Mouse (Mus musculus): ENCODE data around the gene Creb5. TPM values are rescaled to one million over a fixed set of nuclear protein-coding genes. Genes with fewer than 3 reads are reported as not detected.

Gene Creb5
- polyA plus RNA-seq, 1 experiment from 2014 or later: 7.7 TPM

GRCm38 (mm10) chr6:53738206-53738605, 451.1 kb downstream of the Creb5 start:
- Histone ChIP-seq H3K36me3 (ENCODE audit: control insufficient read depth, insufficient read depth, low read length) (no peaks in the 10 kb centered on the region), H3K4me1 (ENCODE audit: control insufficient read depth, insufficient read depth, low read length) (no peaks in the 10 kb centered on the region), H3K9ac (replicated peaks; ENCODE audit: low read depth, low read length) (no peak overlapping the region), H3K27ac (ENCODE audit: low read depth, low read length) (no peak overlapping the region), H3K4me3 (ENCODE audit: low read depth, low read length) (no peak overlapping the region), H3K4me2 (ENCODE audit: low read depth, low read length) (no peak overlapping the region), H3K9me3 (ENCODE audit: control insufficient read depth, low read length) (no peaks in the 10 kb centered on the region), H3K27me3 (ENCODE audit: control insufficient read depth, insufficient read depth, low read length) (no peaks in the 10 kb centered on the region)
- ATAC-seq (ENCODE audit: low read depth): no peak

- Histone ChIP-seq H3K36me3 (ENCODE audit: control insufficient read depth, insufficient read depth, low read length) (no peaks in the 10 kb centered on the region), H3K4me2 (ENCODE audit: low read depth, low read length) (no peak overlapping the region), H3K4me1 (ENCODE audit: control insufficient read depth, insufficient read depth, low read length) (no peaks in the 10 kb centered on the region), H3K9me3 (ENCODE audit: control insufficient read depth, low read length) (no peaks in the 10 kb centered on the region), H3K27me3 (ENCODE audit: control insufficient read depth, insufficient read depth, low read length) (no peaks in the 10 kb centered on the region), H3K9ac (replicated peaks; ENCODE audit: low read depth, low read length) (no peak overlapping the region), H3K4me3 (ENCODE audit: low read depth, low read length) (no peak overlapping the region), H3K27ac (ENCODE audit: low read depth, low read length) (no peak overlapping the region)
- 93% methylated on average over 3 of the region's 3 CpGs for WGBS
- ATAC-seq (ENCODE audit: low read depth): no peak
These were observed 454.2 kb downstream of the Creb5 start for GRCm38 (mm10) chr6:53741222-53741621.

Other genes starting within 250 kb of the Creb5 start
- 53.7 and 64.4 TPM in 2 replicates for gene Jazf1, start 218.6 kb upstream of the Creb5 start, polyA plus RNA-seq (2014; fragmentation: Nextera tagmentation; extraction: Ambion mirVana)

Measured in neural tube, embryonic 14.5 days (tissue).